Mouse (Mus musculus) cerebellum, postnatal 14 days (tissue): ENCODE results near the gene Rps27l.
A peak's percentile ranks its signal among the peaks of the same experiment; 100 is the strongest.

ENCODE experiments used
- DNase-seq, 2 experiments: peaks; one replicate each; pipeline ENCODE4 v3.0.0; 2021; ENCODE audit warnings: mixed read lengths in 2 of 2

Gene Rps27l

GRCm38 (mm10) chr9:66920488-66921279 is 25.2 kb upstream of the Rps27l start:
- DNase-seq: no peak

- DNase-seq: peak in 1 of 2 experiments; percentile 48
Observed at GRCm38 (mm10) chr9:66922076-66922475, 23.8 kb upstream of the Rps27l start.

DNA sequence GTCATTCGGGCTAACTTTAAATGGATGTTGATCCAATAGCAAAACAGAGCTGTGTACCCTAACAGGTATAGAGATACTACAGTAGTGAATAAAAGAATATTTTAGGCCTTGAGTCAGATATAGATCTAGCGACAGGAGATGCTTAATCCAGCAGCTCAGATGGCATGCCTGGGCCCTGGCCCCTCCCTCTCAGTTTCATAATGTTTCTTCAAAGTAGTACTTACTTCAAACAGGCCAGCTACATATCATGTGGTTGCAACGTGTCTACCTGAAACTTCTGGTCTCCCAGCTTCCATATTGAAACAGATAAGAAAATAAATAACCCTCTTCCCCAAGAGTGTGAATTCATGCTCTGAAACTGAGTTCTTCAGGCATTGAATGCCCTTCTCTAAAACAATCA is 20.0 kb upstream of the Rps27l start:
- DNase-seq: no peak

GRCm38 (mm10) chr9:66927696-66928402 is 18.0 kb upstream of the Rps27l start:
- no peak for DNase-seq

DNA sequence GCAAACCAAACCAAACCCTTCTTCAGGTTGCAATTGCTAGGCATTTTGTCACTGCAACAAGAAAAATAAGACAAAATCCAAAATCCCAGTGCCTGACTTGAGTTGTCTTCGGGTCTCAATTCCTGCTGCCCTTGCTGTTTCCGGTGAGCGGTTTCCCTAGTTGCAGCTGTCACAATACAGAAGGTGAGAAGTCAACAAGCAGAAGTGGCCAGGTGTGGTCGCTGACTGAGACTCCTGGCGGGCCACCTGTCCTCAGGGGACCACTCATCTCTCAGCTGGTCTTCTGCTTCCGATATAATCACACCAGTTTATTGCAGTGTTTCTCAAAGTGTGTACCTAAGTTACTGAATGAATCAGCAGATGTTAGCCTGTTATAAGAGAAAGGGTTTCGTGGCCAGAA is 15.5 kb upstream of the Rps27l start:
- DNase-seq: no peak

- DNase-seq: peak in 1 of 2 experiments; percentile 21
Observed at GRCm38 (mm10) chr9:66933869-66934808, 11.7 kb upstream of the Rps27l start.

DNA sequence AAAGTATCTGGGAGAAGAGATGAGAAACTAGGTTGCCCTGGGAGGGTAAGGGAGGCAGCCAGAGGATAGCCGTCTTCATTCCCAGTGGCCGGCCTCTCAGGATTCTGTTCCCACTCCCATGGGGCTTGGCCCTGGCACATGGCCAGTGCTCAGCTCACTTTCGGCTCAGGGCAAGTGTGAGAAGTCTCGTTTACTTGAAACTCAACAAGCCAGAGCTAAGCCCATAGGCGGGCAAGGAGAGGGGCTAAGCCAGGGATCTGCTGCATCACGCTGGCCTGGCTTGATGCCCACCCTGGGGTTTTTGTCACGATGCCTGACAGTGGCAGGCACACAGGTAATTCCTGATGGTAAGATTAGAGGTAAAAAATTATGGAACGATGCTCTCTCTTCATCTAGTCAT is 8.4 kb upstream of the Rps27l start:
- DNase-seq: peak; percentile 32 to 52

DNA sequence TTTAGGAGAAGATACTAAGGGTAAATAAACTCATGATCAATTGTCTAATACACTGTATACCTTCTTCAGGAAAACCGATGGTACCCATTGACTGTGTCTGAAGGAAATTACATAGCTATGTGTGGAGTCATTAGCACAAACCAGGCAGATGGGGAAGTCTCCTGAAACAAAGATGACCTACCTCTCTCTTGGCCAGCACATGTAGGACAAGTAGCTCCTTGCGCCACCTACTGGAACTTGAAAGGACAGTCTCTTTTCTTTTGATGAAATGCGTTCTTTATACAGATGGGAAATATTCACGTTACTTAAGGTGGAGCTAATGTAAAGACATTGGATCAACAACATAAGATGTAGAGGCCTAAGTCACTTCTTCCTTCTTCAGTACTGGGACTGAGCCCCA is 7.0 kb upstream of the Rps27l start:
- DNase-seq: peak; percentile 69 to 73

DNA sequence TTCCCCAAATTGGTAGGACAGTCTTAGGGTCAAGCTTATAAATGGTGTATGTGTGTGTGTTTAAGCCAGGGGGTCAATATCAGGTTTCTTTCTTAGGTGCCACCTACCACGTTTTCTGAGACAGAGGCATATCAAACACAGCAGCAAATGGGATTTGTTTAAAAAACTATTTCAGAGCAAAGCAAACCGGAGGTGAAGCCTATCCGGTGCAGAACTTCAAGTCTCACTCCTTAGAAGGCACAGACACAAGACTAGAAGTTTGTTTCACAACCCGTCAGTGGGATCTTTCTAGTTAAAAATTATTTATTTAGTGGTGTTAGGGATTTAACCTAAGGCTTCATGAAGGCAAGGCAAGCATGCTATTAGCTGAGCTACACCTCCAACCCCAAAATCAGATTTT is 725 bp upstream of the Rps27l start:
- DNase-seq: no peak

DNA sequence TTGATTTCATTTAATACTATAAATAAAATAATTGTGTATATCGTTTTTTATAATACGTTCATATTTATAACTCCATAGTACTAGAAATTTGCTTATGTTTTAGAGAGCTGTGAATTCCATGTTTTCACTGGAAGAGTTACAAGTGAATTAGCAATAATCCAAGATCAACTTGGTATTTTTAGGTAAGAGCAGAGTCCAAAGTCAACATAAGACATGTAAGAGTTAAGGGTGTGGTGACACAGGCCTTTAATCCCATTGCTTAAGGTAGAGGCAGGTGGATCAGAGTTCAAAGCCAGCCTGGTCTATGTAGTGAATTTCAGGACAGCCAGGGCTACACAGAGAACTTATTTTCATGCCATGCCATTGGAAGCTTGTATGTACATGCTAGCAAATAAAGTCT is 2.6 kb downstream of the Rps27l start:
- DNase-seq: no peak

- DNase-seq: no peak
Observed at GRCm38 (mm10) chr9:66952321-66952720, 6.4 kb downstream of the Rps27l start.

GRCm38 (mm10) chr9:66952886-66953285 is 7.0 kb downstream of the Rps27l start:
- no peak for DNase-seq

- no peak for DNase-seq
Observed at GRCm38 (mm10) chr9:66957451-66957850, 11.6 kb downstream of the Rps27l start.

DNA sequence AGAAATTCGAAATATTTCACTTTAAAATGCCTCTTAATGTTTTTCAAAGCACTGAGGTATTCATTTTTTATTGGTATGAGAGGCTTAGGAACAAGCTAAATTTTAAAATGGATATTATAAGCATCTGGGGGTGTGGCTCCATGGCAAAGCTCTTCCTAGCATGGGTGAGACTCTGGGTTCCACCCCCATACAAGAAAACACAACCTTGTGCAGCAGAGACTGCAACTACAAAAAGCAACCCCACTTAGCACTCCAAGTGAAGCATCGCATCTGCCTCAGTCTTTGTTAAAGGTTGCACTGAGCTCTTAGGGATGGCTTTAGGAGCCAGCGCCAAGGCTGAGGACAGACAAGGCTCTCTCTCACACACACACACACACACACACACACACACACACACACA is 15.6 kb downstream of the Rps27l start:
- DNase-seq: no peak

DNA sequence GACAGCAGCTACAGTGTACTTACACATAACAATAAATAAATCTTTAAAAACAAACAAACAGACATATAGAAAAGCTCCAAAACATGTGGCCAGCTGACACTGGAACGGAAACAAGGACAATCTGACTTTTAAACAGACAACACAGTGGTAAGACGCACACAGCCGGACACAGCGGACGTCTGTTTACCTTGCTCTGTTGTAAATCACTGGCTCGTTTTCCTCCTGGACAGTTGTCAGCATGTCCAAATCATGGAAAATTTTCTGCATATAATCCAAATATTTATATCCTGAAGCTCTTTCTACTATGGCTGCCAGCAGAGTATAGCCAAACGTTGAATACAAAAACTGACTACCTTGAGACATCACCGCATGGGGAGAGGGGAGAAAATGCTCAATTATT is 21.6 kb downstream of the Rps27l start:
- DNase-seq: no peak

GRCm38 (mm10) chr9:66971116-66971515 is 25.2 kb downstream of the Rps27l start:
- DNase-seq: no peak

DNA sequence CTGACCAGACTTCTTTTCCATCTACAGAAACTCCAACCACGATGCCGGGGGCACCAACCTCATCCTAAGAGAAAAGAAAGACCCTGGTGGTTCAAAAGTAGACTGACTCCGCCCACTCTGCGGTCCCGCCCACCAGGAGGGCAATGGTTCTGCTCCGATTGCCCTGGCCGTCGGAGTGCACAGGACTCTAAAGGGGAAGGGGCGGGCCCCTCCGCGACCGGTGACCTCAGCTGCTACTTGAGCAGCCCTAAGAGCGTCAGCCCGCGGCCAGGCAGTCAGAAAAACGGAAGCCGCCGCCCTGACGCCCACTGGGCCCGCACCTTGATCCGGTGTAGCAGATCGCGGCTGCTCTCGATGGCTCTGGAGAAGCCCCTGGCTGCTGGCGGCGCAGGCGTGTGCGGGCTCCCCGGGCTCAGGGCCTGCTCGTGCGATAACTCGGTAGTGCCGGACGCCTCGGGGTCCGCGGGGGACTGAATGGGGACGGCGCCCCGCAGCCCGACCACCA is 28.9 kb downstream of the Rps27l start:
- DNase-seq: peak; percentile 80 to 83

DNA sequence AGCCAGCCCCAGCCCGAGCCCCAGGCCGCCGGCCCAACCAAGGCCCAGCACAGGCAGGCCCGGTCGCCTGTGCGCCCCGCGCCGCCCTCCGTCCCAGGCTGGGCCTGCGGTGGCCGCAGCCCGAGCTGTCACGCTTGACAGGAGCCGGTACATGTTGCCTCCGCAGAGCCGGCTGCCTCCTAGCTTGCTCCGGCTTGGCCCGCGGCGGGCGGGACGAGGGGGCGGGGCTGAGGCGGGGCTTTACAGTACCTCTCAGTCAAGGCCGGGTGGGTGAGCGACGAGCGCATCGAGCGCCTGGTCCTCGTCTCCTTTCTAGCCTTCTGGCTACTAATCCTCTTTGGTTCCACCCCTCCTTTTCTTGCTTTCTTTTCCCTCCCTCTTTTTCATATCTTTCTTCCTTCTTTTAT is 29.4 kb downstream of the Rps27l start, which contains the start of gene Lactb:
Gene Lactb, minus strand, starts transcription at position 246 of the 407 bp plus-strand sequence.
- peak; percentile 97 for DNase-seq

DNA sequence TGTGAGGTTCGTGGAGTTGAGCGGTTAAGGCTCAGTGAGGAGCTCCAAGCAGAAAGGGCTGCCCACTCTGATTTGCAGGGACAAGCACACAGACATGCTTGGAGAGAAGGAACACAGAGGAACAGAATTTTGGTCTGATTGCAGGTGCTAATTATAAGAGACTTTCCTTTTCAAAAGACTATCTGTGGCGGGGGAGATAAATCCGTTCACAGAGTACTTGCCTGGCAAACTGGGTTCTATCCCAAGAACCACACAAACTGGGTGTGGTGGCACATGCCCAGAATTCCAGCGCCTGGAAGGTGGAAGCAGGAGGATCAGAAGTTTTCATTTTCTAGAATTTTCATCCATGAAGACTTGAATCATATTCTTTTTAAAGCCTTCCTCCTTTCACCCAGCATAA is 31.2 kb downstream of the Rps27l start:
- DNase-seq: no peak

DNA sequence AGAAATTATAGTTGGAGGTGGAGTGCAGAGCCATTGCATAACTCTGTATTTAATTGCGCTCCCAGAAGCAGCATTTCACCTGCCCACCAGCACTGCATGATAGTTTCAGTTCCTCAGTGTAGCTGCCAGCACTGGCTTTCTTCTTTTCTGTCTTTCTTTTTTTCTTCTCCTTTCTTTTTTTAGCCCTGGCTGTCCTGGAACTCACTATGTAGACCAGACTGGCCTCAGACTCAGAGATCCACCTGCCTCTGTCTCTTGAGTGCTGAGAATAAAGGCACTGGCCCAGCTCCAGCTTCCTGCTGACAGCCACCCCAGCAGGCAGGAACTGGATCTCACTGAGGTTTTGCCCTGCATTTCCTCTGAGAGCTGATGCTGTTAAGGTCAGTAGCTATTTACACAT is 32.1 kb downstream of the Rps27l start:
- DNase-seq: peak; percentile 35 to 43

DNA sequence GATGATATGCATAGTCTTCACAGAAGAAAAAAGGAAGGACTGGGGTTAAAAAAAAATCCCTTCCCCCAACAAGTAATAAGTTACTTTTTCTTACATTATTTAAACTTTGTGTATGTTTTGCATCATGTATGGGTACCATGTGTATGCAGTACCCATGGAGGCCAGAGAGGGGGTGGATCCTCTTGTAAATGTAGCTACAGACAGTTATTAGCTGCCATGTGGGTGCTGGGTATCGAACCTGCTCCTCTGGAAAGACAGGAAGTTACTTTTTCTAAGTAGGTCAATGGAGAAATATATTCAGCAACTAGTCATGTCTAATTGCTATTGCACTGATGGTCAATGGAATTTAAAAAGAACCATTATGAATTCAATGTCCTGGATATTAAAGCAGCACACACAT is 32.6 kb downstream of the Rps27l start:
- no peak for DNase-seq

DNA sequence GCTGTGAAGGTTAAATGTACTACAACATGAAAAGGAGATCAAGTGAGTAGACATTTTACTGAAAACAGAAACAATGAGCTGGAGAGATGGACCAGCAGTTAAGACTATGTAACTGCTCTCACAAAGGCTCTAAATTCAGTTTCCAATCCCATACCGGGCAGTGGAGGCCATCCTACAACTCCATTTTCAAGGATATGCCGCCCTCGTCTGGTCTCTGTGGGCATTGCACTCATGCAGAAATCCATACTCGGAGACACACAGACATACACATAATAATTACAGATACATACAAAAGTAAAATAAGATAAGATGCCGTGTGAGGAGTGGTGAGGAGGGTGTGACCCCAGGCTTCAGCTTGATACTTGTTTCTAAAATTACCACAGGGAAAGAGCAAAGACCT is 34.6 kb downstream of the Rps27l start:
- DNase-seq: peak; percentile 67 to 86

DNA sequence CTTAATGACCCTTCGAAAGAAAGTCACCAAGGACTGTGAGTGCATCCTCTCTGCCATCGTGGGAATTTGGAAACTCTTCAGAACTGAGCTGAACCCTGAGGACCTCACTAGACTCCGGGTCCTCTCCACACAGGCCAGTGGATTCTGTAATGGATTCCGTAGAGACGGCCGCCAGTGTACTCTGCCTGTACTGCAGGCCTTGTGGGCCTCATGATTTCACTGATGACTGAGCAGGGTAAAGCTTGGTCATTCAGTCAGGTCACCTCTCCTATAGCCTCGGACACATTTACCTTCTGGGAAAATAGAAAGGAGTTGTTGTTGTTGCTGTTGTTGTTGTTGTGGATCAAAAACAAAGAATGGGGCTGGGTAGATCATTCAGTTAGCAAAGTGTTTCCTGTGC is 36.2 kb downstream of the Rps27l start:
- no peak for DNase-seq
